Comparison of ENCODE assay signal across 10 mouse cellular contexts in genomic region chr4:138463832-138464487, GRCm38 (mm10). TPM values are rescaled to one million over a fixed set of nuclear protein-coding genes. Genes with fewer than 3 reads are reported as not detected.
DNase-seq lines count a peak whose midpoint lies in the region; ATAC-seq and TF ChIP-seq lines count a peak whose summit lies in the region.
"Had no signal": no experiment of that assay in that cellular context is flagged by ENCODE, and none has a peak within 500 bp of the region (broad histone marks: within the 10 kb centered on the region; RNA-seq: fewer than 3 reads in every experiment).

No protein-coding gene starts in this region.

- no peak overlapping the region for H3K9ac ChIP-seq in forebrain, embryonic 12.5 days
- no peak overlapping the region for H3K9ac ChIP-seq in lung, postnatal 0 days (replicated peaks; ENCODE audit: low read depth)

- peak; percentile 9; the same call in 1 of the 2 replicates for TF ChIP-seq CTCF in lung, postnatal 0 days (IDR thresholded peaks at IDR 0.05)

- peak overlapping the region; percentile 84 for H3K27ac ChIP-seq in forebrain, embryonic 12.5 days
- peak overlapping the region; percentile 82 for H3K27ac ChIP-seq in lung, postnatal 0 days (ENCODE audit: low read length)
- H3K27ac ChIP-seq: macrophage had no signal

- no peak overlapping the region for H3K4me3 ChIP-seq in forebrain, embryonic 12.5 days (replicated peaks)
- H3K4me3 ChIP-seq in lung, postnatal 0 days (ENCODE audit: low read depth, low read length), result no peak overlapping the region

- no peaks in the 10 kb centered on the region for H3K9me3 ChIP-seq in forebrain, embryonic 12.5 days
- H3K9me3 ChIP-seq in lung, postnatal 0 days (ENCODE audit: low read length), result no peaks in the 10 kb centered on the region

- peak; percentile 72 to 82 for DNase-seq in frontal cortex, postnatal 10 days (ENCODE audit: low spot score in 2 of 2)
- peak; percentile 90 for DNase-seq in adrenal gland, postnatal 10 days
- peak; percentile 83 to 87 for DNase-seq in heart, postnatal 36 days
- peak; percentile 94 to 95 for DNase-seq in kidney, postnatal 4 days
- DNase-seq in lung, postnatal 0 days (ENCODE audit: low spot score), result peak; percentile 83
- DNase-seq in ovary, postnatal 10 days (ENCODE audit: low spot score), result peak; percentile 49

- whole genome bisulfite sequencing in forebrain, embryonic 12.5 days, result 7% methylated on average over 11 of the region's 11 CpGs
- WGBS in lung, postnatal 0 days, result 8% methylated on average over 11 of the region's 11 CpGs

- H3K4me1 ChIP-seq in forebrain, embryonic 12.5 days, result peaks cover 56% of the 10 kb centered on the region
- peaks cover 20% of the 10 kb centered on the region; the same call in 1 of the 2 replicates for H3K4me1 ChIP-seq in lung, postnatal 0 days (ENCODE audit: insufficient read depth, low read depth, low read length)

- H3K4me2 ChIP-seq in forebrain, embryonic 12.5 days, result peak overlapping the region; percentile 46
- peak overlapping the region; percentile 35 for H3K4me2 ChIP-seq in lung, postnatal 0 days (replicated peaks; ENCODE audit: low read depth, low read length)

- no peak for ATAC-seq in frontal cortex, adult (ENCODE audit: low TSS enrichment)
- ATAC-seq in forebrain, embryonic 12.5 days (ENCODE audit: low FRiP score), result no peak
- peak; percentile 80 for ATAC-seq in lung, postnatal 0 days

- intact Hi-C loops in heart, postnatal 36 days (cut with DNase I), result loop anchor here (2.0 kb wide), 1 partner anchor 41 kb away; no protein-coding TSS in a partner anchor

- H3K27me3 ChIP-seq in forebrain, embryonic 12.5 days, result peaks cover 64% of the 10 kb centered on the region
- no peaks in the 10 kb centered on the region for H3K27me3 ChIP-seq in lung, postnatal 0 days (replicated peaks; ENCODE audit: insufficient read depth, low read length)

- no peak for TF ChIP-seq EP300 in lung, postnatal 0 days (IDR thresholded peaks at IDR 0.05)

- H3K36me3 ChIP-seq in forebrain, embryonic 12.5 days (replicated peaks), result no peaks in the 10 kb centered on the region
- H3K36me3 ChIP-seq in lung, postnatal 0 days (ENCODE audit: insufficient read depth, low read length), result no peaks in the 10 kb centered on the region

RNA-seq across cellular contexts. Expression of gene Camk2n1, which starts 9.8 kb away (rescaled TPM):
- total RNA-seq in adrenal gland, postnatal 10 days (2021), result 10 to 100 TPM; 17.3 to 22.9 TPM
- polyA plus RNA-seq in forebrain, embryonic 12.5 days (2016; fragmentation: Nextera tagmentation; extraction: Ambion mirVana), result 4.8 and 5.4 TPM in 2 replicates
- total RNA-seq in heart, postnatal 36 days (2021), result 10 to 100 TPM in 1 of 2 experiments, 1 to 10 TPM in 1; 9.9 to 11.0 TPM
- polyA plus RNA-seq in lung, postnatal 0 days (2015; fragmentation: Nextera tagmentation; extraction: Ambion mirVana), result 10.9 and 12.7 TPM in 2 replicates
- total RNA-seq: MEL had no signal
- polyA plus RNA-seq: macrophage had no signal

RNA-seq across cellular contexts. Expression of gene Mul1, which starts 29.5 kb away (rescaled TPM):
- total RNA-seq in adrenal gland, postnatal 10 days (2021), result 10 to 100 TPM; 54.7 to 56.9 TPM
- polyA plus RNA-seq in forebrain, embryonic 12.5 days (2016; fragmentation: Nextera tagmentation; extraction: Ambion mirVana), result 14.5 and 14.7 TPM in 2 replicates
- total RNA-seq in heart, postnatal 36 days (2021), result 10 to 100 TPM; 75.2 to 79.0 TPM
- polyA plus RNA-seq in lung, postnatal 0 days (2015; fragmentation: Nextera tagmentation; extraction: Ambion mirVana), result 12.3 and 13.1 TPM in 2 replicates
